Mouse (Mus musculus) stomach, embryonic 15.5 days (tissue): ENCODE measurements at regions not wholly inside any gene's neighbourhood (a gene's known extent, or its start where the extent isn't known, plus 50 kb on each side); places are given as distances from the start of the nearest gene placed in this dataset.

ENCODE experiments used
- ATAC-seq: fragments of 200-750 bp; cut with Nextera tagmentation; 2 replicates; pipeline ENCODE4 v1.8.0; 2017; ENCODE audit warnings: low read depth, moderate number of reproducible peaks, moderate TSS enrichment; ENCODE audit not compliant: insufficient read depth, low FRiP score
- H3K27ac ChIP-seq: fragments of 300-500 bp; sonication (generic); 2 replicates; pipeline ENCODE4 v1.5.1; 2015; ENCODE audit warnings: mild to moderate bottlenecking, inconsistent platforms
- H3K27me3 ChIP-seq: fragments of 300-500 bp; sonication (generic); replicated peaks from 2 replicates; pipeline ENCODE4 v1.6.1; 2015; ENCODE audit warnings: inconsistent platforms
- H3K36me3 ChIP-seq: fragments of 300-500 bp; sonication (generic); 2 replicates; pipeline ENCODE4 v1.6.1; 2015; ENCODE audit warnings: inconsistent platforms
- H3K4me1 ChIP-seq: fragments of 300-500 bp; sonication (generic); 2 replicates; pipeline ENCODE4 v1.6.1; 2015; ENCODE audit warnings: inconsistent platforms
- H3K4me2 ChIP-seq: fragments of 300-500 bp; sonication (generic); 2 replicates; pipeline ENCODE4 v1.6.1; 2015; ENCODE audit warnings: mild to moderate bottlenecking, inconsistent platforms
- H3K4me3 ChIP-seq: fragments of 300-500 bp; sonication (generic); replicated peaks from 2 replicates; pipeline ENCODE4 v1.5.1; 2015; ENCODE audit warnings: inconsistent platforms
- H3K9ac ChIP-seq: fragments of 300-500 bp; sonication (generic); 2 replicates; pipeline ENCODE4 v1.6.1; 2015; ENCODE audit warnings: inconsistent platforms
- H3K9me3 ChIP-seq: fragments of 300-500 bp; sonication (generic); 2 replicates; pipeline ENCODE4 v1.6.1; 2016; ENCODE audit warnings: inconsistent platforms
- WGBS: fragments of 180-500 bp; shearing (Covaris S2); methylation state at CpG from one replicate; pipeline ENCODE4 v1.1.7; 2015; 5-methylcytosine and 5-hydroxymethylcytosine counted together

GRCm38 (mm10) chr10:44625521-44625920 is 97.2 kb upstream of the Prdm1 start:
- ATAC-seq = no peak
- Histone ChIP-seq H3K9me3 (no peaks in the 10 kb centered on the region), H3K27me3 (no peaks in the 10 kb centered on the region), H3K36me3 (no peaks in the 10 kb centered on the region), H3K9ac (no peak overlapping the region), H3K27ac (no peak overlapping the region), H3K4me1 (no peaks in the 10 kb centered on the region), H3K4me3 (no peak overlapping the region), H3K4me2 (no peak overlapping the region)
- WGBS = 77% methylated on average over 4 of the region's 4 CpGs

- Histone ChIP-seq H3K27me3 (no peaks in the 10 kb centered on the region), H3K9ac (no peak overlapping the region), H3K9me3 (no peaks in the 10 kb centered on the region), H3K4me2 (no peak overlapping the region), H3K4me3 (no peak overlapping the region), H3K27ac (no peak overlapping the region), H3K4me1 (no peaks in the 10 kb centered on the region), H3K36me3 (no peaks in the 10 kb centered on the region)
- ATAC-seq = no peak
- 88% methylated on average over 1 of the region's 1 CpGs for WGBS
These were observed 87.3 kb upstream of the Prdm1 start for GRCm38 (mm10) chr10:44615586-44615985.

GRCm38 (mm10) chr10:44612571-44612970 is 84.3 kb upstream of the Prdm1 start:
- H3K4me3 ChIP-seq = no peak overlapping the region
- ATAC-seq = no peak
- no peaks in the 10 kb centered on the region for H3K9me3 ChIP-seq
- H3K9ac ChIP-seq = no peak overlapping the region
- H3K27ac ChIP-seq = no peak overlapping the region
- H3K27me3 ChIP-seq = no peaks in the 10 kb centered on the region
- WGBS = 87% methylated on average over 7 of the region's 7 CpGs
- 0 out of 2 replicates have a peak, but pooled peaks cover 1% of the 10 kb centered on the region for H3K4me1 ChIP-seq
- H3K4me2 ChIP-seq = no peak overlapping the region
- H3K36me3 ChIP-seq = no peaks in the 10 kb centered on the region

GRCm38 (mm10) chr10:44611399-44611798 is 83.1 kb upstream of the Prdm1 start:
- H3K4me1 ChIP-seq = 0 out of 2 replicates have a peak, but pooled peaks cover 2% of the 10 kb centered on the region
- H3K9ac ChIP-seq = no peak overlapping the region
- 77% methylated on average over 5 of the region's 5 CpGs for WGBS
- H3K36me3 ChIP-seq = no peaks in the 10 kb centered on the region
- no peak for ATAC-seq
- H3K27me3 ChIP-seq = no peaks in the 10 kb centered on the region
- H3K9me3 ChIP-seq = no peaks in the 10 kb centered on the region
- no peak overlapping the region for H3K4me3 ChIP-seq
- no peak overlapping the region for H3K27ac ChIP-seq
- no peak overlapping the region for H3K4me2 ChIP-seq

- H3K4me2 ChIP-seq = no peak overlapping the region
- H3K27me3 ChIP-seq = no peaks in the 10 kb centered on the region
- no peaks in the 10 kb centered on the region for H3K36me3 ChIP-seq
- no peaks in the 10 kb centered on the region for H3K9me3 ChIP-seq
- no peak overlapping the region for H3K27ac ChIP-seq
- H3K4me3 ChIP-seq = no peak overlapping the region
- no peak for ATAC-seq
- H3K4me1 ChIP-seq = 0 out of 2 replicates have a peak, but pooled peaks cover 2% of the 10 kb centered on the region
- 71% methylated on average over 6 of the region's 6 CpGs for WGBS
- no peak overlapping the region for H3K9ac ChIP-seq
These were observed 80.9 kb upstream of the Prdm1 start for GRCm38 (mm10) chr10:44609187-44609586.

GRCm38 (mm10) chr10:44607334-44607851 is 79.1 kb upstream of the Prdm1 start:
- no peak overlapping the region for H3K4me3 ChIP-seq
- no peak overlapping the region for H3K9ac ChIP-seq
- no peak overlapping the region for H3K4me2 ChIP-seq
- WGBS = 43% methylated on average over 5 of the region's 5 CpGs
- no peak overlapping the region for H3K27ac ChIP-seq
- H3K36me3 ChIP-seq = no peaks in the 10 kb centered on the region
- H3K9me3 ChIP-seq = no peaks in the 10 kb centered on the region
- no peaks in the 10 kb centered on the region for H3K27me3 ChIP-seq
- H3K4me1 ChIP-seq = 0 out of 2 replicates have a peak, but pooled peaks cover 2% of the 10 kb centered on the region
- ATAC-seq = peak; percentile 27; the same call in 1 of the 2 replicates

GRCm38 (mm10) chr10:44604512-44604911 is 76.2 kb upstream of the Prdm1 start:
- WGBS = 82% methylated on average over 11 of the region's 11 CpGs

GRCm38 (mm10) chr10:44603461-44603860 is 75.2 kb upstream of the Prdm1 start:
- no peak overlapping the region for H3K9ac ChIP-seq
- no peaks in the 10 kb centered on the region for H3K27me3 ChIP-seq
- no peak overlapping the region for H3K4me2 ChIP-seq
- H3K4me1 ChIP-seq = 0 out of 2 replicates have a peak, but pooled peaks cover 2% of the 10 kb centered on the region
- ATAC-seq = no peak
- no peaks in the 10 kb centered on the region for H3K36me3 ChIP-seq
- H3K4me3 ChIP-seq = no peak overlapping the region
- 78% methylated on average over 5 of the region's 5 CpGs for WGBS
- no peak overlapping the region for H3K27ac ChIP-seq
- H3K9me3 ChIP-seq = no peaks in the 10 kb centered on the region

More at GRCm38 (mm10) chr10:44604512-44604911, 76.2 kb upstream of the Prdm1 start:
- H3K36me3 ChIP-seq = no peaks in the 10 kb centered on the region
- H3K9me3 ChIP-seq = no peaks in the 10 kb centered on the region
- no peaks in the 10 kb centered on the region for H3K27me3 ChIP-seq
- H3K4me3 ChIP-seq = no peak overlapping the region
- no peak overlapping the region for H3K27ac ChIP-seq
- 0 out of 2 replicates have a peak, but pooled peaks cover 2% of the 10 kb centered on the region for H3K4me1 ChIP-seq
- ATAC-seq = no peak
- H3K4me2 ChIP-seq = no peak overlapping the region
- no peak overlapping the region for H3K9ac ChIP-seq

- Histone ChIP-seq H3K4me3 (no peak overlapping the region), H3K9me3 (no peaks in the 10 kb centered on the region), H3K9ac (no peak overlapping the region), H3K36me3 (no peaks in the 10 kb centered on the region), H3K4me2 (no peak overlapping the region), H3K4me1 (no peaks in the 10 kb centered on the region), H3K27me3 (no peaks in the 10 kb centered on the region), H3K27ac (no peak overlapping the region)
- WGBS = 71% methylated on average over 10 of the region's 10 CpGs
- no peak for ATAC-seq
These were observed 73.2 kb upstream of the Prdm1 start for GRCm38 (mm10) chr10:44601550-44601949.

GRCm38 (mm10) chr10:44599964-44600334 is 71.6 kb upstream of the Prdm1 start:
- H3K4me2 ChIP-seq = no peak overlapping the region
- no peaks in the 10 kb centered on the region for H3K9me3 ChIP-seq
- no peaks in the 10 kb centered on the region for H3K4me1 ChIP-seq
- no peaks in the 10 kb centered on the region for H3K36me3 ChIP-seq
- ATAC-seq = no peak
- H3K27ac ChIP-seq = no peak overlapping the region
- no peak overlapping the region for H3K4me3 ChIP-seq
- no peak overlapping the region for H3K9ac ChIP-seq
- H3K27me3 ChIP-seq = no peaks in the 10 kb centered on the region
- WGBS = 40% methylated on average over 4 of the region's 4 CpGs

GRCm38 (mm10) chr10:44599331-44599963 is 71.1 kb upstream of the Prdm1 start:
- WGBS = 70% methylated on average over 10 of the region's 10 CpGs
- no peak overlapping the region for H3K27ac ChIP-seq
- H3K4me2 ChIP-seq = no peak overlapping the region
- ATAC-seq = no peak
- H3K9ac ChIP-seq = no peak overlapping the region
- no peaks in the 10 kb centered on the region for H3K4me1 ChIP-seq
- H3K9me3 ChIP-seq = no peaks in the 10 kb centered on the region
- H3K4me3 ChIP-seq = no peak overlapping the region
- H3K27me3 ChIP-seq = no peaks in the 10 kb centered on the region
- H3K36me3 ChIP-seq = no peaks in the 10 kb centered on the region

- WGBS = 88% methylated on average over 3 of the region's 3 CpGs
These were observed 70.3 kb upstream of the Prdm1 start for GRCm38 (mm10) chr10:44598615-44599014.

More at GRCm38 (mm10) chr10:44598615-44599014, 70.3 kb upstream of the Prdm1 start:
- H3K36me3 ChIP-seq = no peaks in the 10 kb centered on the region
- H3K4me1 ChIP-seq = no peaks in the 10 kb centered on the region
- no peak overlapping the region for H3K9ac ChIP-seq
- H3K4me2 ChIP-seq = no peak overlapping the region
- no peak overlapping the region for H3K27ac ChIP-seq
- H3K9me3 ChIP-seq = no peaks in the 10 kb centered on the region
- no peak overlapping the region for H3K4me3 ChIP-seq
- no peaks in the 10 kb centered on the region for H3K27me3 ChIP-seq
- no peak for ATAC-seq
